Mouse (Mus musculus) ES-Bruce4 (cell line): ENCODE results near the gene Srsf6.

Source experiments
- CTCF ChIP-seq: IDR thresholded peaks from one replicate; pipeline ENCODE4 v1.8.1; 2011; ENCODE audit warnings: low read depth, low read length
- EP300 ChIP-seq: IDR thresholded peaks from 2 replicates; pipeline ENCODE4 v1.6.1; 2011; ENCODE audit warnings: low read depth, low read length; ENCODE audit not compliant: insufficient read depth
- POLR2A ChIP-seq: IDR thresholded peaks from one replicate; pipeline ENCODE4 v1.8.1; 2011; ENCODE audit warnings: low read length; ENCODE audit not compliant: insufficient read depth

GRCm38 (mm10) chr2:162969101-162969500, 37.8 kb downstream of the Srsf6 start:
- no peak for TF ChIP-seq CTCF
- TF ChIP-seq POLR2A = no peak
- TF ChIP-seq EP300 = no peak
